Mouse (Mus musculus) midbrain, embryonic 13.5 days (tissue): Measurements from ENCODE around the gene Ldlrap1. TPM values are rescaled to one million over a fixed set of nuclear protein-coding genes. Genes with fewer than 3 reads are reported as not detected.

Experiments used
- ATAC-seq: fragments of 200-750 bp; cut with Nextera tagmentation; 2 replicates; pipeline ENCODE4 v1.8.0; 2017; ENCODE audit warnings: mild to moderate bottlenecking, moderate TSS enrichment, moderate library complexity
- H3K27ac ChIP-seq: fragments of 300-500 bp; sonication (generic); 2 replicates; pipeline ENCODE4 v1.5.1; 2015; ENCODE audit warnings: inconsistent platforms, mild to moderate bottlenecking, moderate library complexity
- H3K27me3 ChIP-seq: fragments of 300-500 bp; sonication (generic); 2 replicates; pipeline ENCODE4 v1.6.1; 2015; ENCODE audit warnings: mild to moderate bottlenecking, inconsistent platforms
- H3K36me3 ChIP-seq: fragments of 300-500 bp; sonication (generic); 2 replicates; pipeline ENCODE4 v1.6.1; 2015; ENCODE audit warnings: mild to moderate bottlenecking, inconsistent platforms
- H3K4me1 ChIP-seq: fragments of 300-500 bp; sonication (generic); replicated peaks from 2 replicates; pipeline ENCODE4 v1.6.1; 2015; ENCODE audit warnings: inconsistent platforms
- H3K4me2 ChIP-seq: fragments of 300-500 bp; sonication (generic); replicated peaks from 2 replicates; pipeline ENCODE4 v1.6.1; 2015; ENCODE audit warnings: moderate library complexity, mild to moderate bottlenecking, inconsistent platforms
- H3K4me3 ChIP-seq: fragments of 300-500 bp; sonication (generic); replicated peaks from 2 replicates; pipeline ENCODE4 v1.5.1; 2015; ENCODE audit warnings: mild to moderate bottlenecking, inconsistent platforms
- H3K9ac ChIP-seq: fragments of 300-500 bp; sonication (generic); replicated peaks from 2 replicates; pipeline ENCODE4 v1.6.1; 2015; ENCODE audit warnings: mild to moderate bottlenecking, inconsistent platforms
- H3K9me3 ChIP-seq: fragments of 300-500 bp; sonication (generic); 2 replicates; pipeline ENCODE4 v1.6.1; 2016; ENCODE audit warnings: mild to moderate bottlenecking, inconsistent platforms
- WGBS: fragments of 180-500 bp; shearing (Covaris S2); methylation state at CpG from one replicate; pipeline ENCODE4 v1.1.7; 2015; 5-methylcytosine and 5-hydroxymethylcytosine counted together
- polyA plus RNA-seq: library from polyadenylated mRNA; unstranded; fragments of >200 nt; fragmentation: Nextera tagmentation; extraction: Ambion mirVana; gene quantifications from 2 replicates; pipeline ENCODE4 v1.2.1, GENCODE M21; 2015

Gene Ldlrap1
- 2.4 and 3.4 TPM in 2 replicates for polyA plus RNA-seq

- peak within 1 kb of the TSS; percentile 63 for H3K9ac ChIP-seq
- no peaks in the 10 kb centered on the region for H3K36me3 ChIP-seq
- no peaks in the 10 kb centered on the region for H3K9me3 ChIP-seq
- peaks cover 46% of the 10 kb centered on the region for H3K27me3 ChIP-seq
- H3K4me3 ChIP-seq, result peak within 1 kb of the TSS; percentile 52
- peak; percentile 83 for ATAC-seq
- H3K4me1 ChIP-seq, result peaks cover 20% of the 10 kb centered on the region
- no peak within 1 kb of the TSS for H3K27ac ChIP-seq
- under 1% methylated on average over 79 of the region's 80 CpGs for WGBS
- peak within 1 kb of the TSS; percentile 89 for H3K4me2 ChIP-seq
Measured at GRCm38 (mm10) chr4:134767426-134768225, at the start of gene Ldlrap1. Gene Ldlrap1 (minus strand): TSS chr4:134768024.

GRCm38 (mm10) chr4:134814229-134814571 lies 46.4 kb upstream of the Ldlrap1 start:
- no peak overlapping the region for H3K4me2 ChIP-seq
- 95% methylated on average over 4 of the region's 4 CpGs for WGBS
- no peaks in the 10 kb centered on the region for H3K9me3 ChIP-seq
- peaks cover 10% of the 10 kb centered on the region; the same call in 1 of the 2 replicates for H3K4me1 ChIP-seq
- no peak overlapping the region for H3K9ac ChIP-seq
- no peaks in the 10 kb centered on the region for H3K27me3 ChIP-seq
- H3K36me3 ChIP-seq, result peaks cover 49% of the 10 kb centered on the region
- H3K27ac ChIP-seq, result no peak overlapping the region
- no peak for ATAC-seq
- no peak overlapping the region for H3K4me3 ChIP-seq

- no peak overlapping the region for H3K9ac ChIP-seq
- no peak overlapping the region for H3K4me2 ChIP-seq
- H3K36me3 ChIP-seq, result peaks cover 55% of the 10 kb centered on the region
- WGBS, result 89% methylated on average over 17 of the region's 17 CpGs
- no peak overlapping the region for H3K27ac ChIP-seq
- H3K27me3 ChIP-seq, result no peaks in the 10 kb centered on the region
- ATAC-seq, result no peak
- no peaks in the 10 kb centered on the region for H3K9me3 ChIP-seq
- peaks cover 10% of the 10 kb centered on the region; the same call in 1 of the 2 replicates for H3K4me1 ChIP-seq
- H3K4me3 ChIP-seq, result no peak overlapping the region
Measured at GRCm38 (mm10) chr4:134813406-134814228, 45.8 kb upstream of the Ldlrap1 start.

GRCm38 (mm10) chr4:134804765-134805164 lies 36.9 kb upstream of the Ldlrap1 start:
- H3K4me3 ChIP-seq, result no peak overlapping the region
- H3K4me2 ChIP-seq, result no peak overlapping the region
- no peaks in the 10 kb centered on the region for H3K27me3 ChIP-seq
- H3K9me3 ChIP-seq, result no peaks in the 10 kb centered on the region
- WGBS, result 90% methylated on average over 5 of the region's 5 CpGs
- H3K36me3 ChIP-seq, result peaks cover 94% of the 10 kb centered on the region
- H3K4me1 ChIP-seq, result no peaks in the 10 kb centered on the region
- H3K27ac ChIP-seq, result no peak overlapping the region
- no peak overlapping the region for H3K9ac ChIP-seq
- ATAC-seq, result no peak

- no peak for ATAC-seq
- Histone ChIP-seq H3K9ac (no peak overlapping the region), H3K27me3 (no peaks in the 10 kb centered on the region), H3K9me3 (no peaks in the 10 kb centered on the region), H3K27ac (no peak overlapping the region), H3K4me2 (no peak overlapping the region), H3K4me1 (no peaks in the 10 kb centered on the region), H3K4me3 (no peak overlapping the region), H3K36me3 (peaks cover 76% of the 10 kb centered on the region)
- 94% methylated on average over 3 of the region's 3 CpGs for WGBS
Measured at GRCm38 (mm10) chr4:134802765-134803164, 34.9 kb upstream of the Ldlrap1 start.

GRCm38 (mm10) chr4:134802155-134802554 lies 34.3 kb upstream of the Ldlrap1 start:
- Histone ChIP-seq H3K4me3 (no peak overlapping the region), H3K27ac (no peak overlapping the region), H3K4me2 (no peak overlapping the region), H3K9ac (no peak overlapping the region), H3K36me3 (peaks cover 71% of the 10 kb centered on the region), H3K27me3 (no peaks in the 10 kb centered on the region), H3K4me1 (no peaks in the 10 kb centered on the region), H3K9me3 (no peaks in the 10 kb centered on the region)
- 95% methylated on average over 10 of the region's 10 CpGs for WGBS
- no peak for ATAC-seq

- WGBS, result 56% methylated on average over 10 of the region's 10 CpGs
- H3K36me3 ChIP-seq, result peaks cover 56% of the 10 kb centered on the region
- no peak overlapping the region for H3K4me2 ChIP-seq
- no peaks in the 10 kb centered on the region for H3K4me1 ChIP-seq
- no peak overlapping the region for H3K9ac ChIP-seq
- H3K27ac ChIP-seq, result no peak overlapping the region
- no peaks in the 10 kb centered on the region for H3K27me3 ChIP-seq
- H3K9me3 ChIP-seq, result no peaks in the 10 kb centered on the region
- H3K4me3 ChIP-seq, result no peak overlapping the region
- peak; percentile 19; the same call in 1 of the 2 replicates for ATAC-seq
Measured at GRCm38 (mm10) chr4:134800693-134801092, 32.9 kb upstream of the Ldlrap1 start.

GRCm38 (mm10) chr4:134800098-134800497 lies 32.3 kb upstream of the Ldlrap1 start:
- no peaks in the 10 kb centered on the region for H3K9me3 ChIP-seq
- H3K27ac ChIP-seq, result no peak overlapping the region
- H3K4me3 ChIP-seq, result no peak overlapping the region
- H3K4me2 ChIP-seq, result no peak overlapping the region
- WGBS, result 88% methylated on average over 8 of the region's 8 CpGs
- H3K4me1 ChIP-seq, result no peaks in the 10 kb centered on the region
- peaks cover 50% of the 10 kb centered on the region for H3K36me3 ChIP-seq
- no peak for ATAC-seq
- no peak overlapping the region for H3K9ac ChIP-seq
- no peaks in the 10 kb centered on the region for H3K27me3 ChIP-seq

- H3K9ac ChIP-seq, result no peak overlapping the region
Measured at GRCm38 (mm10) chr4:134799272-134799671, 31.4 kb upstream of the Ldlrap1 start.

GRCm38 (mm10) chr4:134798861-134799260 lies 31.0 kb upstream of the Ldlrap1 start:
- Histone ChIP-seq H3K27me3 (no peaks in the 10 kb centered on the region), H3K4me3 (no peak overlapping the region), H3K4me1 (no peaks in the 10 kb centered on the region), H3K4me2 (no peak overlapping the region), H3K27ac (no peak overlapping the region), H3K36me3 (peaks cover 38% of the 10 kb centered on the region), H3K9me3 (no peaks in the 10 kb centered on the region), H3K9ac (no peak overlapping the region)
- no peak for ATAC-seq
- 57% methylated on average over 3 of the region's 3 CpGs for WGBS

More at GRCm38 (mm10) chr4:134799272-134799671, 31.4 kb upstream of the Ldlrap1 start:
- H3K27me3 ChIP-seq, result no peaks in the 10 kb centered on the region
- no peak overlapping the region for H3K4me3 ChIP-seq
- no peak overlapping the region for H3K27ac ChIP-seq
- WGBS, result 8% methylated on average over 4 of the region's 4 CpGs
- no peaks in the 10 kb centered on the region for H3K9me3 ChIP-seq
- H3K4me1 ChIP-seq, result no peaks in the 10 kb centered on the region
- H3K4me2 ChIP-seq, result no peak overlapping the region
- peaks cover 42% of the 10 kb centered on the region for H3K36me3 ChIP-seq
- ATAC-seq, result peak; percentile 55; the same call in 1 of the 2 replicates

GRCm38 (mm10) chr4:134797621-134798020 lies 29.8 kb upstream of the Ldlrap1 start:
- Histone ChIP-seq H3K4me1 (no peaks in the 10 kb centered on the region), H3K27ac (no peak overlapping the region), H3K9me3 (no peaks in the 10 kb centered on the region), H3K36me3 (peaks cover 25% of the 10 kb centered on the region), H3K27me3 (no peaks in the 10 kb centered on the region), H3K4me2 (no peak overlapping the region), H3K4me3 (no peak overlapping the region), H3K9ac (no peak overlapping the region)
- WGBS, result 81% methylated on average over 6 of the region's 6 CpGs
- ATAC-seq, result no peak
